Mouse (Mus musculus) cerebellum, adult (tissue): ENCODE measurements around the gene Myo1b.

ENCODE experiments used
- ATAC-seq: cut with Nextera tagmentation; 2 replicates; pipeline ENCODE4 v1.9.2; 2017; ENCODE audit warnings: mild to moderate bottlenecking, moderate library complexity, mixed read lengths; ENCODE audit not compliant: insufficient number of reproducible peaks, low FRiP score, low TSS enrichment

Myo1b gene

GRCm38 (mm10) chr1:51915576-51916156, at the start of gene Myo1b:
Gene Myo1b, minus strand, starts transcription at chr1:51916071.
- ATAC-seq: peak; percentile 26; the same call in 1 of the 2 replicates

GRCm38 (mm10) chr1:51964647-51965046, 48.8 kb upstream of the Myo1b start:
- no peak for ATAC-seq

- ATAC-seq: no peak
These were observed 31.2 kb upstream of the Myo1b start for GRCm38 (mm10) chr1:51947116-51947515.

GRCm38 (mm10) chr1:51944755-51945154, 28.9 kb upstream of the Myo1b start:
- peak; percentile 53; the same call in 1 of the 2 replicates for ATAC-seq

- ATAC-seq: no peak
These were observed 22.5 kb upstream of the Myo1b start for GRCm38 (mm10) chr1:51938357-51938756.

GRCm38 (mm10) chr1:51935006-51935405, 19.1 kb upstream of the Myo1b start:
- ATAC-seq: no peak

- no peak for ATAC-seq
These were observed 18.5 kb upstream of the Myo1b start for GRCm38 (mm10) chr1:51934176-51934924.

- no peak for ATAC-seq
These were observed 17.0 kb upstream of the Myo1b start for GRCm38 (mm10) chr1:51932826-51933225.

- ATAC-seq: no peak
These were observed 15.7 kb upstream of the Myo1b start for GRCm38 (mm10) chr1:51931561-51931960.

- ATAC-seq: no peak
These were observed 14.7 kb upstream of the Myo1b start for GRCm38 (mm10) chr1:51930584-51930983.

GRCm38 (mm10) chr1:51929557-51929956, 13.7 kb upstream of the Myo1b start:
- no peak for ATAC-seq

GRCm38 (mm10) chr1:51922820-51923219, 6.9 kb upstream of the Myo1b start:
- no peak for ATAC-seq

GRCm38 (mm10) chr1:51916276-51916675, 405 bp upstream of the Myo1b start:
- no peak for ATAC-seq

GRCm38 (mm10) chr1:51915051-51915575, 758 bp downstream of the Myo1b start:
- ATAC-seq: peak; percentile 13; the same call in 1 of the 2 replicates

GRCm38 (mm10) chr1:51914095-51914494, 1.8 kb downstream of the Myo1b start:
- ATAC-seq: no peak

- ATAC-seq: no peak
These were observed 2.6 kb downstream of the Myo1b start for GRCm38 (mm10) chr1:51913071-51913814.

GRCm38 (mm10) chr1:51911331-51911730, 4.5 kb downstream of the Myo1b start:
- ATAC-seq: no peak

GRCm38 (mm10) chr1:51909204-51909603, 6.7 kb downstream of the Myo1b start:
- no peak for ATAC-seq

GRCm38 (mm10) chr1:51907821-51908220, 8.1 kb downstream of the Myo1b start:
- no peak for ATAC-seq

GRCm38 (mm10) chr1:51906206-51906906, 9.5 kb downstream of the Myo1b start:
- no peak for ATAC-seq
